In the genomic region with DNA sequence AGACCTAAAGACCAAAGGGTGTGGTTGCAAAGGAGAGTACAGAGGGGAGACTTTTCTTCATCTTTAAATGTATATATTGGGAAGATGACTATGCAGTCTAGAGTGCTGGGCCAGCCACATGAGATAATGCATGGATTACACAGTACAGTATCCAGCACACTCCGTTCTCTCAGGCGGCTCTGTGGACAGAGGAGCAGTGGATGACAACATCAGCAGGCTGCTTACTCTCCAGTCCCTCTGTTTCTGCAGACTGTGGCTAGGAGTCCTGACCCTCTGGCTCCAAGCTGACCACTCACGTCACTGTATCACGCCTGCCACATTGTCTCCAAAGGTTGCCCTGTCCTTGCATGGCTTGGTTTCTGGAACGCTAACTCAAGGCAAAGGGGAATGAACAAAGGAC, we compare ENCODE assay signal across 11 mouse cellular contexts.
DNase-seq lines count a peak whose midpoint lies in the region; ATAC-seq and TF ChIP-seq lines count a peak whose summit lies in the region.
"Had no signal": no experiment of that assay in that cellular context is flagged by ENCODE, and none has a peak within 500 bp of the region (broad histone marks: within the 10 kb centered on the region; RNA-seq: fewer than 3 reads in every experiment).

No protein-coding gene starts in this region.

- H3K4me2 ChIP-seq in hindbrain, postnatal 0 days (ENCODE audit: low read depth, low read length), result no peak overlapping the region
- no peak overlapping the region for H3K4me2 ChIP-seq in hindbrain, embryonic 12.5 days (replicated peaks)
- no peak overlapping the region for H3K4me2 ChIP-seq in neural tube, embryonic 15.5 days
- H3K4me2 ChIP-seq in heart, embryonic 14.5 days (ENCODE audit: low read length), result no peak overlapping the region
- H3K4me2 ChIP-seq: liver, embryonic 11.5 days had no signal

- H3K27me3 ChIP-seq in hindbrain, postnatal 0 days (ENCODE audit: insufficient read depth, low read length), result no peaks in the 10 kb centered on the region
- H3K27me3 ChIP-seq in hindbrain, embryonic 12.5 days, result peaks cover 4% of the 10 kb centered on the region
- no peaks in the 10 kb centered on the region for H3K27me3 ChIP-seq in neural tube, embryonic 15.5 days (replicated peaks)
- no peaks in the 10 kb centered on the region for H3K27me3 ChIP-seq in heart, embryonic 14.5 days (ENCODE audit: control insufficient read depth, insufficient read depth, low read length)

- peaks cover 18% of the 10 kb centered on the region for H3K4me1 ChIP-seq in hindbrain, postnatal 0 days (ENCODE audit: insufficient read depth, low read length)
- H3K4me1 ChIP-seq in hindbrain, embryonic 12.5 days, result peaks cover 20% of the 10 kb centered on the region
- H3K4me1 ChIP-seq in neural tube, embryonic 15.5 days, result peaks cover 29% of the 10 kb centered on the region
- peaks cover 36 to 48% of the 10 kb centered on the region in 2 experiments for H3K4me1 ChIP-seq in heart, embryonic 14.5 days (ENCODE audit: control insufficient read depth in 2 of 2, insufficient read depth in 2 of 2, low read length in 2 of 2)

- no peak overlapping the region for H3K4me3 ChIP-seq in hindbrain, postnatal 0 days (ENCODE audit: low read length)
- H3K4me3 ChIP-seq in hindbrain, embryonic 12.5 days, result no peak overlapping the region
- no peak overlapping the region for H3K4me3 ChIP-seq in neural tube, embryonic 15.5 days (replicated peaks)
- no peak overlapping the region for H3K4me3 ChIP-seq in heart, embryonic 14.5 days (ENCODE audit: control insufficient read depth in 1 of 2, insufficient read depth in 1 of 2, low read depth in 1 of 2, low read length in 2 of 2)

- no peaks in the 10 kb centered on the region for H3K36me3 ChIP-seq in hindbrain, postnatal 0 days (ENCODE audit: insufficient read depth, low read length)
- no peaks in the 10 kb centered on the region for H3K36me3 ChIP-seq in hindbrain, embryonic 12.5 days
- H3K36me3 ChIP-seq in neural tube, embryonic 15.5 days, result no peaks in the 10 kb centered on the region
- H3K36me3 ChIP-seq in heart, embryonic 14.5 days (ENCODE audit: control insufficient read depth, insufficient read depth, low read length), result no peaks in the 10 kb centered on the region

- no peak overlapping the region for H3K9ac ChIP-seq in hindbrain, postnatal 0 days (replicated peaks; ENCODE audit: low read length)
- H3K9ac ChIP-seq in hindbrain, embryonic 12.5 days, result no peak overlapping the region
- no peak overlapping the region for H3K9ac ChIP-seq in neural tube, embryonic 15.5 days (replicated peaks)
- no peak overlapping the region for H3K9ac ChIP-seq in heart, embryonic 14.5 days (ENCODE audit: low read length)

- no peak for TF ChIP-seq CTCF in hindbrain, postnatal 0 days (IDR thresholded peaks at IDR 0.05; ENCODE audit: low read depth)

- ATAC-seq in hindbrain, postnatal 0 days, result 0 out of 2 replicates have a peak, but pooled peaks have one; percentile 18
- ATAC-seq in hindbrain, embryonic 12.5 days (ENCODE audit: low FRiP score), result no peak
- ATAC-seq in neural tube, embryonic 15.5 days (ENCODE audit: low FRiP score), result no peak
- ATAC-seq in heart, embryonic 14.5 days (ENCODE audit: insufficient number of reproducible peaks, insufficient read depth, low FRiP score, low read depth), result no peak
- ATAC-seq in megakaryocyte, adult 5-6 weeks (ENCODE audit: poor library complexity, severe bottlenecking), result no peak
- ATAC-seq: inflammation-experienced regulatory T-cells, adult 6 months had no signal

- H3K27ac ChIP-seq in hindbrain, postnatal 0 days, result no peak overlapping the region
- H3K27ac ChIP-seq in hindbrain, embryonic 12.5 days, result no peak overlapping the region
- 0 out of 2 replicates have a peak overlapping the region, but pooled peaks have one; percentile 54 for H3K27ac ChIP-seq in neural tube, embryonic 15.5 days (replicated peaks)
- H3K27ac ChIP-seq in heart, embryonic 14.5 days (replicated peaks in 1 of 2; ENCODE audit: control insufficient read depth in 1 of 2, insufficient read depth in 1 of 2, low read depth in 2 of 2, low read length in 2 of 2), result peak overlapping the region; percentile 43 to 77; a peak in 2 of 4 replicates

- no peak for DNase-seq in hindbrain, postnatal 0 days (ENCODE audit: low spot score)
- no peak for DNase-seq in neural tube, embryonic 10.5 days (ENCODE audit: extremely low spot score, low spot score)
- DNase-seq in natural killer cell, adult 2 months (ENCODE audit: low spot score in 2 of 2), result no peak
- DNase-seq: right cerebral cortex, postnatal 4 days; thymus, postnatal 25 days had no signal

- WGBS in hindbrain, postnatal 0 days, result 75% methylated on average over 5 of the region's 5 CpGs
- 79% methylated on average over 5 of the region's 5 CpGs for WGBS in hindbrain, embryonic 12.5 days
- 83% methylated on average over 5 of the region's 5 CpGs for WGBS in neural tube, embryonic 15.5 days
- 63% methylated on average over 5 of the region's 5 CpGs for WGBS in heart, embryonic 14.5 days

- no peaks in the 10 kb centered on the region for H3K9me3 ChIP-seq in hindbrain, postnatal 0 days (ENCODE audit: low read length)
- H3K9me3 ChIP-seq in hindbrain, embryonic 12.5 days (replicated peaks), result no peaks in the 10 kb centered on the region
- H3K9me3 ChIP-seq in neural tube, embryonic 15.5 days (replicated peaks), result no peaks in the 10 kb centered on the region
- no peaks in the 10 kb centered on the region for H3K9me3 ChIP-seq in heart, embryonic 14.5 days (ENCODE audit: control insufficient read depth, low read length)

Comparison
In these comparisons a context has a peak if more than half of its experiments do, and no peak if none do; other contexts are left out.
1. H3K27ac ChIP-seq: peak in neural tube, embryonic 15.5 days (single experiment) and heart, embryonic 14.5 days (2 of 2); none in hindbrain, postnatal 0 days (single experiment) and hindbrain, embryonic 12.5 days (single experiment).